Mouse (Mus musculus): ENCODE results near the gene Abhd17b. TPM values are rescaled to one million over a fixed set of nuclear protein-coding genes. Genes with fewer than 3 reads are reported as not detected.
"Not testable (repeated sequence)": the region's sequence is repeated elsewhere in the genome, so short reads cannot be mapped to it uniquely, and the experiment has no call there.

Gene Abhd17b
- polyA plus RNA-seq, 1 experiment from 2014 or later: 38.3 TPM

DNA sequence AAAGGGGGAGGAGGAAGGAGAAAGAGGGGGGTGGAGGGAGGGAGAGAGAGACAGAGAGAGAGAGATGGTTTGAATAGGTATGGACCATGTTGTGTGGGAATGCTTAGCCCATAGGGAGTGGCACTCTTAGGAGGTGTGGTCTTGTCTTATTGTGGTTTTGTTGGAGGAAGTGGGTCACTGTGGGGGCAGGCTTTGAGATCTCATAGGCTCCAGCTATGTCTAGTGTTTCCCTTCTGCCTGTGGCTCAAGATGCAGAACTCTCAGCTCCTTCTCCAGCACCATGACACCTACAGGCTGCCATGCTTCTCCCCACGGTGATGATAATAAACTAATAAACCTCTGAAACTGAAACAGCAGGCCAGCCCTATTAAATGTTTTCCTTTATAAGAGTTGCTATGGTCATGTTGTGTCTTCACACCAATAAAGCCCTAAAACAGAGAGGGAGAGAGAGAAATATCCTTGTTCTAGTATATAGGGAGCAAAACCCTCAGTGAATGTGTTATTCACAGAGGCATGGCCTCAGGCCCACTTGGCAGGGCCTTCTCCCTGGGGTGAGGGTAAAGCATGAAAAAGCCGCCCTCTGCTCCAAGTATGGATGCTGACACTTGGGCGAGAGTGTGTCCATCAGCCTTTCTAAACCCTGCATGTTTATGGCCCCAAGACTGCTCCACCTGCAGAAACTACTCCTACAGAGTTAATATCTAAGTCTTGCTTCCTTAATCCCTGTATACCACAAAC is 29.4 kb upstream of the Abhd17b start:
- H3K27ac ChIP-seq (ENCODE audit: low read depth): no peak overlapping the region
- no peaks in the 10 kb centered on the region for H3K9me3 ChIP-seq (ENCODE audit: low read depth, low read length)
- H3K4me1 ChIP-seq (ENCODE audit: insufficient read depth): no peaks in the 10 kb centered on the region
- ATAC-seq (ENCODE audit: insufficient read depth): no peak
- TF ChIP-seq CTCF (IDR thresholded peaks at IDR 0.05; ENCODE audit: low read depth): no peak
- H3K27me3 ChIP-seq (ENCODE audit: insufficient read depth, low read length): no peaks in the 10 kb centered on the region
- 84% methylated on average over 3 of the region's 3 CpGs for WGBS
- H3K4me2 ChIP-seq: no peak overlapping the region
- no peak for DNase-seq
- no peak overlapping the region for H3K9ac ChIP-seq
- no peaks in the 10 kb centered on the region for H3K36me3 ChIP-seq (ENCODE audit: insufficient read depth)
- no peak overlapping the region for H3K4me3 ChIP-seq (ENCODE audit: low read depth, low read length)

DNA sequence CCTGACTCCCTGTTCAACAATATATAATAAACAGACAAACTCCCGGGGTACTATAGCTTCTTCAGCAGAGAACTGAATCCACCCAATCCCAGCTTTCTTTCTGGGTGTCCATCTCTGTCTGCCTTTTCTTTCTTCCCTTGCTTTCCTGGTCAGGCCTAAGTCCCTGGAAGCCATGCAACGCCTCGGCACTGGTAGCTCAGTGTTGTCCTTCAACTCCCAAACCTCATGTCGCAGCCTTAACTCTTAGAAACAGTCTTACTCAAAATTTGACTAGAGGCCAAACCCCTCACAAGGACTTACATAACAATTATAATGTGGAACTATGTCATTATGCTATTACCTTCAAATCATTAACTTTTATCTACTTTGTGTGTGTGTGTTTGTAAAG is 28.8 kb upstream of the Abhd17b start:
- TF ChIP-seq CTCF (IDR thresholded peaks at IDR 0.05; ENCODE audit: low read depth): no peak
- Histone ChIP-seq H3K9me3 (ENCODE audit: low read depth, low read length) (no peaks in the 10 kb centered on the region), H3K27ac (ENCODE audit: low read depth) (no peak overlapping the region), H3K4me2 (no peak overlapping the region), H3K4me3 (ENCODE audit: low read depth, low read length) (no peak overlapping the region), H3K9ac (no peak overlapping the region), H3K27me3 (ENCODE audit: insufficient read depth, low read length) (no peaks in the 10 kb centered on the region), H3K36me3 (ENCODE audit: insufficient read depth) (no peaks in the 10 kb centered on the region), H3K4me1 (ENCODE audit: insufficient read depth) (no peaks in the 10 kb centered on the region)
- 96% methylated on average over 4 of the region's 4 CpGs for WGBS
- DNase-seq (no peak), ATAC-seq (ENCODE audit: insufficient read depth) (no peak)

DNA sequence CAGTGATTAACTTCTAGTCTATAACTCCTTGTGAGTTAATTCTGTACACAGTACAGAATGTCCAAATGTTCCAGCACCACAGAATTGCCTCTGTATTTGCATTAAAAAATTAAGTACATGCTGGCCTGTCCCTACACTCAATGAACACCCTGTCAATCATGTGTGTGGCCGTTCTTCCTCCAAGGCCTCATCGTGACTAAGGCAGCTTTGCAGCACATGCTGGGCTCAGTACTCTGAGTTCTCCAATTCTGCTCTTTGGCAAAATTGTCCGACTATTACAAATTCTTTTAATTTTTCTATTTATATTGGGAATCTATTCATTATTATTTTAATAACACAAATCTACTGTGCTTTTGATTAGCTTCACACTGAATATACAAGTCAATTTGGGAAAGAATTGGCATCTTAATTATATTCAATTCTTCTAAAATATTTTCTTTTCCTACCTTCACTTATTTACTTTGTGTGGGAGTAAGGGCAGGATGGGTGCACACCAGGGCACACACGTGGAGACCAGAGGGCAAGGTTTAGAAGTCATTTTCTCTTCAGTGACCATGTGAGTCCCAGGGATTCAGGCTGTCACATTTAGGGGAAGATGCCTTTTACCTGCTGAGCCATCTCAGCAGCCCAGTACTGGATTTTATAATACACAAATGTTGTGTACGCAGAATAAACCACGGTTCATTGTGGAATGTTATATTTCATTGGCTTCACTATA is 26.6 kb upstream of the Abhd17b start:
- no peak overlapping the region for H3K27ac ChIP-seq (ENCODE audit: low read depth)
- no peak overlapping the region for H3K4me2 ChIP-seq
- TF ChIP-seq CTCF (IDR thresholded peaks at IDR 0.05; ENCODE audit: low read depth): no peak
- WGBS: 80% methylated on average over 6 of the region's 6 CpGs
- no peaks in the 10 kb centered on the region for H3K9me3 ChIP-seq (ENCODE audit: low read depth, low read length)
- ATAC-seq (ENCODE audit: insufficient read depth): no peak
- no peaks in the 10 kb centered on the region for H3K4me1 ChIP-seq (ENCODE audit: insufficient read depth)
- H3K9ac ChIP-seq: no peak overlapping the region
- no peaks in the 10 kb centered on the region for H3K27me3 ChIP-seq (ENCODE audit: insufficient read depth, low read length)
- no peaks in the 10 kb centered on the region for H3K36me3 ChIP-seq (ENCODE audit: insufficient read depth)
- no peak for DNase-seq
- no peak overlapping the region for H3K4me3 ChIP-seq (ENCODE audit: low read depth, low read length)

DNA sequence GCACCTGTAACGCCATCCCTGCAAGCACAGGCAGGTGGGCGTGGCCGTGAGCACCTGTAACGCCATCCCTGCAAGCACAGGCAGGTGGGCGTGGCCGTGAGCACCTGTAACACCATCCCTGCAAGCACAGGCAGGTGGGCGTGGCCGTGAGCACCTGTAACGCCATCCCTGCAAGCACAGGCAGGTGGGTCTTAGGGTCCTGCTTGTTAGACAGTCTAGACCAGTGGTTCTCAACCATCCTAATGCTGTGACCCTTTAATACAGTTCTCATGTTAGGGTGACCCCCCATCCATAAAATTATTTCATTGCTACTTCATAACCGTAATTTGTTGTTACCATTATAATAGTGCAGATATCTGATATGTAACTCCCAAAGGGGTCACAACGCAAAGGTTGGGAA is 24.5 kb upstream of the Abhd17b start:
- WGBS: 40% methylated on average over 10 of the region's 11 CpGs
- not testable (repeated sequence) for H3K9ac ChIP-seq; H3K4me1 ChIP-seq (ENCODE audit: insufficient read depth); H3K9me3 ChIP-seq (ENCODE audit: low read depth, low read length); H3K27me3 ChIP-seq (ENCODE audit: insufficient read depth, low read length); H3K36me3 ChIP-seq (ENCODE audit: insufficient read depth); H3K27ac ChIP-seq (ENCODE audit: low read depth); DNase-seq; H3K4me3 ChIP-seq (ENCODE audit: low read depth, low read length); H3K4me2 ChIP-seq
- peak; percentile 77; the same call in 1 of the 2 replicates for ATAC-seq (ENCODE audit: insufficient read depth)

DNA sequence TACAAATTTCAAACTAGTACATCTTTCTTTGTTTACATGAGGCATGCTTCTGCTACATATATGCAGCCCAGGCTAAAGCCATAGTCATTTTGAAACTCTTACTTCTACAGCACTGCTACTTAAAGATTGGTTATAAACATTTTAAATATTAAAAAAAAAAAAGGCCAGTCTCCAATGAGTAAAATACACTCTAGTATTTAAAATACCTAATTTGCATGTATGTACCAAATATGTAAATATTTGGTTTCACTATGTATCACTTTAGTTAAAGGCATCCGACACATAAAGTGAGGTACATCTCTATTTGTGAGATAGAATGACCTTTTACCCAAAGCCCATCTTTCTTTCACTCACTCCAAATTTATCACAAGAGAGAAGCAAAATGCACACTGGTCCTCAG is 24.0 kb upstream of the Abhd17b start:
- no peak for TF ChIP-seq CTCF (IDR thresholded peaks at IDR 0.05; ENCODE audit: low read depth)
- ATAC-seq (ENCODE audit: insufficient read depth) (no peak), DNase-seq (no peak)
- Histone ChIP-seq H3K4me1 (ENCODE audit: insufficient read depth) (no peaks in the 10 kb centered on the region), H3K27me3 (ENCODE audit: insufficient read depth, low read length) (no peaks in the 10 kb centered on the region), H3K36me3 (ENCODE audit: insufficient read depth) (no peaks in the 10 kb centered on the region), H3K27ac (ENCODE audit: low read depth) (no peak overlapping the region), H3K9me3 (ENCODE audit: low read depth, low read length) (no peaks in the 10 kb centered on the region), H3K9ac (no peak overlapping the region), H3K4me2 (no peak overlapping the region), H3K4me3 (ENCODE audit: low read depth, low read length) (no peak overlapping the region)
- WGBS: 78% methylated on average over 1 of the region's 1 CpGs

DNA sequence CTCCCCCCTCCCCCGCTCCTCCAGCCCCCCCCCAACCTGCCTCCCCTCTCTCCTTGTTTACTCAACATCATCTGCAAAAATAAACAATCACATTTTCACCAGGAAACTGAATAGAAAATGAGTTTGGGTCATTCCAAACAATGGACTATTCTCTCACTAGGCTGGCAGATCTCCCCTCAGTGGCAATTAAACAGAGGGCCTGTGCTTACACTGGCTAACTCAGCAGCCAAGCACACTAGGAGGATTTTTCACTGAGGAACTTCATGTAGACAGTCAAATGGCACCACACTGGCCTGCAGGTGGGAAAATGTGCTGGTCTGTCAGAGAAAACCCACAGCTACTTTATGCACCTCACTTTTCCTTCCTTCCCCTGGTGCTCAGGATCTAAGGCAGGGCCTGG is 23.5 kb upstream of the Abhd17b start:
- Histone ChIP-seq H3K9ac (no peak overlapping the region), H3K4me3 (ENCODE audit: low read depth, low read length) (no peak overlapping the region), H3K27me3 (ENCODE audit: insufficient read depth, low read length) (no peaks in the 10 kb centered on the region), H3K36me3 (ENCODE audit: insufficient read depth) (no peaks in the 10 kb centered on the region), H3K9me3 (ENCODE audit: low read depth, low read length) (no peaks in the 10 kb centered on the region), H3K4me1 (ENCODE audit: insufficient read depth) (no peaks in the 10 kb centered on the region), H3K4me2 (no peak overlapping the region), H3K27ac (ENCODE audit: low read depth) (peak overlapping the region; percentile 18; the same call in 1 of the 2 replicates)
- TF ChIP-seq CTCF (IDR thresholded peaks at IDR 0.05; ENCODE audit: low read depth): no peak
- no peak for ATAC-seq (ENCODE audit: insufficient read depth)
- peak; percentile 10 for DNase-seq
- 20% methylated on average over 1 of the region's 1 CpGs for WGBS

DNA sequence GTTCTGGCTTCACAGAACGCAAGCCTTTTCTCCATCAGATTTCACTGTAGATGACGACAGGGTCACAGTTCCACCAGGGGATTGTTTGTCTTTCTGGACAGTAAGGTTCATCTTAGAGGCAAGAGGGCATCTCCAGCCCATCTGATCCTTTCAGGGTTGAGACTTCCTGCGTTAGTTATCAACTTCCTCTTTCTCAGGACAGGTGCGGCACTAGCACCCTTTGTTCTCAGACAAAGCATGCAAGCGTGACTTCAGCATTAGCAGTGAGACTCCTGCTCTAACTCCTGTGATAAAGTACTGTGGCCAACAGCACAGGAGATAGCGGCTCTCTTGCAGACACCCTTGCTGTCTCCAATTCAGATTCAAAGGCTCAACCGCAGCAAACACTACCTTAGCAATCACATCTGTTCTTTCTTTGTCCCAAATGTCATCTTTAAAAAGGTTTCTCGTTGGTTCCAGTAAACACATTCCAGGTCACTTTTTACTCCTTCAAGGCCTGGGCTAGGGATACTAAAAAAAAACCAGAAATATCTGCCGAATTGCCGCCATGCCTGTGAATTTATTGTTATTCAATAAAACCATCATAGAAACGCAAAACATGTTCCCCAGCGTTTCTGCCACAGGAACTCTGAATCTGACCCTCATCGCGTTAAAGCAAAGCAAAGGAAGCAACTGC is 22.2 kb upstream of the Abhd17b start:
- no peak for DNase-seq
- Histone ChIP-seq H3K9ac (no peak overlapping the region), H3K4me2 (no peak overlapping the region), H3K4me3 (ENCODE audit: low read depth, low read length) (no peak overlapping the region), H3K9me3 (ENCODE audit: low read depth, low read length) (no peaks in the 10 kb centered on the region), H3K4me1 (ENCODE audit: insufficient read depth) (no peaks in the 10 kb centered on the region), H3K27ac (ENCODE audit: low read depth) (no peak overlapping the region), H3K36me3 (ENCODE audit: insufficient read depth) (no peaks in the 10 kb centered on the region), H3K27me3 (ENCODE audit: insufficient read depth, low read length) (no peaks in the 10 kb centered on the region)
- 56% methylated on average over 14 of the region's 14 CpGs for WGBS
- no peak for ATAC-seq (ENCODE audit: insufficient read depth)
- no peak for TF ChIP-seq CTCF (IDR thresholded peaks at IDR 0.05; ENCODE audit: low read depth)

All from lung, embryonic 14.5 days (tissue).